Mouse (Mus musculus): ENCODE measurements at regions not wholly inside any gene's neighbourhood (a gene's known extent, or its start where the extent isn't known, plus 50 kb on each side); places are given as distances from the start of the nearest gene placed in this dataset.

GRCm38 (mm10) chr5:102290866-102291265, 190.3 kb upstream of the Arhgap24 start:
- no peak for DNase-seq (ENCODE audit: low read depth)

GRCm38 (mm10) chr5:102295564-102295963, 185.6 kb upstream of the Arhgap24 start:
- DNase-seq (ENCODE audit: low read depth), result no peak

GRCm38 (mm10) chr5:102306309-102306708, 174.9 kb upstream of the Arhgap24 start:
- DNase-seq (ENCODE audit: low read depth), result no peak

GRCm38 (mm10) chr5:102306718-102307117, 174.5 kb upstream of the Arhgap24 start:
- DNase-seq (ENCODE audit: low read depth), result no peak

- no peak for DNase-seq (ENCODE audit: low read depth)
Observed at GRCm38 (mm10) chr5:102311570-102311969, 169.6 kb upstream of the Arhgap24 start.

- DNase-seq (ENCODE audit: low read depth), result no peak
Observed at GRCm38 (mm10) chr5:102328197-102328784, 152.9 kb upstream of the Arhgap24 start.

- DNase-seq (ENCODE audit: low read depth), result no peak
Observed at GRCm38 (mm10) chr5:102333894-102334293, 147.3 kb upstream of the Arhgap24 start.

- no peak for DNase-seq (ENCODE audit: low read depth)
Observed at GRCm38 (mm10) chr5:102334442-102335197, 146.6 kb upstream of the Arhgap24 start.

GRCm38 (mm10) chr5:102366481-102366880, 114.7 kb upstream of the Arhgap24 start:
- DNase-seq (ENCODE audit: low read depth), result no peak

- DNase-seq (ENCODE audit: low read depth), result peak; percentile 62
Observed at GRCm38 (mm10) chr5:102373309-102373971, 107.8 kb upstream of the Arhgap24 start.

- DNase-seq (ENCODE audit: low read depth), result no peak
Observed at GRCm38 (mm10) chr5:102373972-102374755, 107.0 kb upstream of the Arhgap24 start.

- DNase-seq (ENCODE audit: low read depth), result no peak
Observed at GRCm38 (mm10) chr5:102375339-102375738, 105.9 kb upstream of the Arhgap24 start.

GRCm38 (mm10) chr5:102393941-102394340, 87.2 kb upstream of the Arhgap24 start:
- DNase-seq (ENCODE audit: low read depth), result no peak

GRCm38 (mm10) chr5:102395608-102396146, 85.5 kb upstream of the Arhgap24 start:
- no peak for DNase-seq (ENCODE audit: low read depth)

- DNase-seq (ENCODE audit: low read depth), result no peak
Observed at GRCm38 (mm10) chr5:102399006-102399405, 82.2 kb upstream of the Arhgap24 start.

GRCm38 (mm10) chr5:102417642-102418041, 63.5 kb upstream of the Arhgap24 start:
- DNase-seq (ENCODE audit: low read depth), result no peak

- DNase-seq (ENCODE audit: low read depth), result no peak
Observed at GRCm38 (mm10) chr5:102419089-102419488, 62.1 kb upstream of the Arhgap24 start.

- DNase-seq (ENCODE audit: low read depth), result no peak
Observed at GRCm38 (mm10) chr5:102424636-102425242, 56.5 kb upstream of the Arhgap24 start.

- no peak for DNase-seq (ENCODE audit: low read depth)
Observed at GRCm38 (mm10) chr5:102428310-102428709, 52.9 kb upstream of the Arhgap24 start.

All from naive thymus-derived CD4-positive, alpha-beta T cell, adult 2 months (primary cell).